Mouse (Mus musculus) B cell, adult 67 days (primary cell): ENCODE data around the gene Gm21870. TPM values are rescaled to one million over a fixed set of nuclear protein-coding genes. Genes with fewer than 3 reads are reported as not detected.

Experiments used
- total RNA-seq, 2 experiments: library from RNA; stranded (reverse); gene quantifications; 4 replicates each; pipeline ENCODE4 v1.2.4; 2023

Gm21870 gene
- not detected for total RNA-seq

GRCm38 (mm10) chrX:33986716-33987115 lies at the start of gene Gm21870:
Gm21870 (minus strand) TSS chrX:33986816.

GRCm38 (mm10) chrX:33956440-33956839 lies 30.2 kb downstream of the Gm21870 start, which contains the start of gene Btbd35f6:
Btbd35f6 (minus strand) TSS chrX:33956540.

Other genes starting within 250 kb of the Gm21870 start
- not detected for gene Btbd35f6, start 30.3 kb downstream of the Gm21870 start, total RNA-seq
- gene Btbd35f9, start 174.7 kb upstream of the Gm21870 start, total RNA-seq, result not detected